Mouse (Mus musculus) c-Kit-positive CD71-positive TER-119-negative erythroid progenitor cells, embryonic 14.5 days (primary cell): ENCODE measurements around the gene Eps15l1.

Experiments used
- DNase-seq: peaks from one replicate; pipeline ENCODE4 v3.0.0-alpha.2; 2013; ENCODE audit warnings: low read depth

Eps15l1 gene

GRCm38 (mm10) chr8:72350727-72351126 lies 70.5 kb downstream of the Eps15l1 start:
- DNase-seq: no peak

- DNase-seq: no peak
Observed at GRCm38 (mm10) chr8:72349838-72350237, 71.4 kb downstream of the Eps15l1 start.

GRCm38 (mm10) chr8:72348956-72349355 lies 72.3 kb downstream of the Eps15l1 start:
- DNase-seq: no peak

GRCm38 (mm10) chr8:72348114-72348513 lies 73.1 kb downstream of the Eps15l1 start:
- no peak for DNase-seq

- no peak for DNase-seq
Observed at GRCm38 (mm10) chr8:72347553-72347952, 73.7 kb downstream of the Eps15l1 start.

- DNase-seq: no peak
Observed at GRCm38 (mm10) chr8:72343725-72344124, 77.5 kb downstream of the Eps15l1 start.

GRCm38 (mm10) chr8:72342556-72343300 lies 78.5 kb downstream of the Eps15l1 start:
- no peak for DNase-seq

- no peak for DNase-seq
Observed at GRCm38 (mm10) chr8:72337034-72337433, 84.2 kb downstream of the Eps15l1 start.

GRCm38 (mm10) chr8:72336273-72336672 lies 85.0 kb downstream of the Eps15l1 start:
- DNase-seq: no peak

GRCm38 (mm10) chr8:72334144-72334641 lies 87.1 kb downstream of the Eps15l1 start:
- no peak for DNase-seq

GRCm38 (mm10) chr8:72333429-72334143 lies 87.7 kb downstream of the Eps15l1 start:
- no peak for DNase-seq

- DNase-seq: no peak
Observed at GRCm38 (mm10) chr8:72331631-72332030, 89.6 kb downstream of the Eps15l1 start.

GRCm38 (mm10) chr8:72330806-72331516 lies 90.3 kb downstream of the Eps15l1 start:
- no peak for DNase-seq

GRCm38 (mm10) chr8:72329116-72329515 lies 92.1 kb downstream of the Eps15l1 start:
- DNase-seq: no peak

GRCm38 (mm10) chr8:72324708-72325107 lies 96.6 kb downstream of the Eps15l1 start:
- no peak for DNase-seq

GRCm38 (mm10) chr8:72324036-72324706 lies 97.1 kb downstream of the Eps15l1 start:
- no peak for DNase-seq

- DNase-seq: no peak
Observed at GRCm38 (mm10) chr8:72323131-72323725, 98.0 kb downstream of the Eps15l1 start.

GRCm38 (mm10) chr8:72322471-72322889 lies 98.8 kb downstream of the Eps15l1 start:
- DNase-seq: no peak

- DNase-seq: no peak
Observed at GRCm38 (mm10) chr8:72321635-72322441, 99.4 kb downstream of the Eps15l1 start.

- DNase-seq: no peak
Observed at GRCm38 (mm10) chr8:72320803-72321583, 100.3 kb downstream of the Eps15l1 start.
